Comparison of ENCODE assay signal across 1 mouse cellular context in the genomic region with DNA sequence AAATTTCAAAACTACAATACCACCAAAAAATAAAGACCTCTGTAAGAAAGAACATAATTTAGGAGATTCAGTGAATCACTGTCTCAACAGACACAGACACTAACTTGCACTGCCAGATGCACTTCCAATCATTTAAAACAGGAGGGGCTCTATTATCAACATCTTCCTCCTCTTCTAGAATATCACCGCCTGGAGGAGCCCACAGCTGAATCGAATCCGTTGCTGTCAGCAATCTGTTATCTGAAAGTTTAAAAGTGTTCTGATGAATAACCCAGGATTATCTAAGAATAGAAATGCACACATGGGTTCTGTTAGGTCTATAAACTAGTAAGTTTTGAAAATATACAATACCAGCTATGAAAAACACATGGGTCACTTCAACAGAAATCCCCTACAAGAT.
TF ChIP-seq lines count a peak whose summit lies in the region.

No protein-coding gene starts in this region.

TF ChIP-seq in MEL, 35 proteins besides CTCF, POLR2A, EP300 and RAD21 (continued from another document):
- TF ChIP-seq SIN3A (IDR thresholded peaks at IDR 0.05; ENCODE audit: low read length) (0 out of 2 replicates have a peak, but pooled peaks have one; percentile 23), MAFK (IDR thresholded peaks at IDR 0.05; ENCODE audit: borderline replicate concordance, low read depth, low read length) (no peak), NELFE (IDR thresholded peaks at IDR 0.05; ENCODE audit: low read depth, low read length) (no peak), E2F4 (IDR thresholded peaks at IDR 0.05; ENCODE audit: borderline replicate concordance, low read depth, low read length) (no peak), MYC (IDR thresholded peaks at IDR 0.05; ENCODE audit: low read depth, low read length) (no peak), POLR2AphosphoS5 (IDR thresholded peaks at IDR 0.05; ENCODE audit: borderline replicate concordance, low read depth, low read length) (no peak)
